Mouse (Mus musculus): ENCODE measurements around the gene Vmn1r2.
"Not testable (repeated sequence)": the region's sequence is repeated elsewhere in the genome, so short reads cannot be mapped to it uniquely, and the experiment has no call there.

The Vmn1r2 gene

GRCm38 (mm10) chr4:3167020-3167419, at the start of gene Vmn1r2:
Gene Vmn1r2 (plus strand): TSS chr4:3167320.
- not testable (repeated sequence) for ATAC-seq (ENCODE audit: insufficient number of reproducible peaks, low FRiP score, low TSS enrichment)

- not testable (repeated sequence) for ATAC-seq (ENCODE audit: insufficient number of reproducible peaks, low FRiP score, low TSS enrichment)
Measured at GRCm38 (mm10) chr4:3147926-3148325, 19.2 kb upstream of the Vmn1r2 start.

- ATAC-seq (ENCODE audit: insufficient number of reproducible peaks, low FRiP score, low TSS enrichment): not testable (repeated sequence)
Measured at GRCm38 (mm10) chr4:3153320-3153719, 13.8 kb upstream of the Vmn1r2 start.

GRCm38 (mm10) chr4:3164429-3164828, 2.7 kb upstream of the Vmn1r2 start:
- ATAC-seq (ENCODE audit: insufficient number of reproducible peaks, low FRiP score, low TSS enrichment): not testable (repeated sequence)

GRCm38 (mm10) chr4:3165046-3165445, 2.1 kb upstream of the Vmn1r2 start:
- peak; percentile 88; the same call in 1 of the 2 replicates for ATAC-seq (ENCODE audit: insufficient number of reproducible peaks, low FRiP score, low TSS enrichment)

- ATAC-seq (ENCODE audit: insufficient number of reproducible peaks, low FRiP score, low TSS enrichment): not testable (repeated sequence)
Measured at GRCm38 (mm10) chr4:3174586-3174985, 7.5 kb downstream of the Vmn1r2 start.

GRCm38 (mm10) chr4:3175756-3176155, 8.6 kb downstream of the Vmn1r2 start:
- not testable (repeated sequence) for ATAC-seq (ENCODE audit: insufficient number of reproducible peaks, low FRiP score, low TSS enrichment)

- not testable (repeated sequence) for ATAC-seq (ENCODE audit: insufficient number of reproducible peaks, low FRiP score, low TSS enrichment)
Measured at GRCm38 (mm10) chr4:3176195-3176594, 9.1 kb downstream of the Vmn1r2 start.

GRCm38 (mm10) chr4:3176746-3177490, 9.8 kb downstream of the Vmn1r2 start:
- not testable (repeated sequence) for ATAC-seq (ENCODE audit: insufficient number of reproducible peaks, low FRiP score, low TSS enrichment)

GRCm38 (mm10) chr4:3185258-3185657, 18.1 kb downstream of the Vmn1r2 start, which contains the start of gene Vmn1r3:
Gene Vmn1r3 (minus strand): TSS chr4:3185358.
- ATAC-seq (ENCODE audit: insufficient number of reproducible peaks, low FRiP score, low TSS enrichment): not testable (repeated sequence)

- ATAC-seq (ENCODE audit: insufficient number of reproducible peaks, low FRiP score, low TSS enrichment): not testable (repeated sequence)
Measured at GRCm38 (mm10) chr4:3209643-3210217, 42.6 kb downstream of the Vmn1r2 start.

- ATAC-seq (ENCODE audit: insufficient number of reproducible peaks, low FRiP score, low TSS enrichment): not testable (repeated sequence)
Measured at GRCm38 (mm10) chr4:3213349-3213748, 46.2 kb downstream of the Vmn1r2 start.

GRCm38 (mm10) chr4:3216382-3216781, 49.3 kb downstream of the Vmn1r2 start:
- ATAC-seq (ENCODE audit: insufficient number of reproducible peaks, low FRiP score, low TSS enrichment): not testable (repeated sequence)

All from cerebellum, adult (tissue).